Mouse (Mus musculus) embryonic fibroblast, embryonic 13.5 days (primary cell): Measurements from ENCODE around the gene Cnst.

Source experiments
- CTCF ChIP-seq: IDR thresholded peaks from 2 replicates; pipeline ENCODE4 v1.5.1; 2011; ENCODE audit warnings: mild to moderate bottlenecking, control low read depth, low read length, moderate library complexity, borderline replicate concordance; ENCODE audit not compliant: insufficient read depth
- POLR2A ChIP-seq: IDR thresholded peaks from 2 replicates; pipeline ENCODE4 v1.6.1; 2011; ENCODE audit warnings: low read depth, mild to moderate bottlenecking, control low read depth, low read length, moderate library complexity

DNA sequence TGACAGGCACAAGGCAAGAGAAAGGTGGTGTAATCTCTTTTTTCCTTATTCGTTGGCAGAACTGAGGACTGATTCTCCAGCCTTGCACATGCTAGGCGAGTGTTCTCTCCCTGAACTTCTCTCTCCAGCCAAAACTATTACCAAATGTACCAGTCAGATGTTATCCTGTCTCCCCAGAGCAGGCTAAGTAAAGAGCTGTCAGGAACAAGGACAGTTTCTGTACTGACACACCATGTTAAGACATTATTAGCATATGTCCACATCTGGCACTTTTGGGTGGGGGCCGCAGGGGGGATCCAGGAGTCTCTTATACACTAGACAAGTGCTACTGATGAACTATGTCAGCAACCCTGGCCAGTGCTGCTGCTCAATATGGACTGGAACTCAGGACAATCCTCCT, 10.8 kb downstream of the Cnst start:
- no peak for TF ChIP-seq CTCF
- no peak for TF ChIP-seq POLR2A
